8 mouse cellular contexts compared by ENCODE assay signal in the genomic region with DNA sequence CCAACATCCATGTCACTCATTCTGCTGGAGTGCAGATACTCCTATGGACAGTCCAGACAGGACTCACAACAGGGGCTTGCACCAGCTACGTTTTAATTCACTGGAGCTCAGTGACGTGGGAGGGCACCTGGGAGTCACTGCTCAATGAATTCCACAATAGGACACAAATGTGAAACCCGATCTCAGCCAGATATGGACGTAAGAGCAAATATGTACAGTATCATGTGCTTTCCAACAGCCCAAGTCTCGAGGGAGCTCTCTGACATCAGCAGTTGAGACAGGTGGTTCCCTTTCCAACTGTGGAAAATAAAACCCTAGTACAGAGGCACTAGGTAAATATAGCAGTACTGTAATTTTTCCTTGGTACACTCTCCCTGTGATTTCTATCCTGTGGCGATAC. TPM values are rescaled to one million over a fixed set of nuclear protein-coding genes. Genes with fewer than 3 reads are reported as not detected.
DNase-seq lines count a peak whose midpoint lies in the region; ATAC-seq and TF ChIP-seq lines count a peak whose summit lies in the region.

A gene (minus strand): TSS at position 68 of the 400 bp plus-strand sequence.

- no peaks in the 10 kb centered on the region for H3K36me3 ChIP-seq in kidney, embryonic 16.5 days (ENCODE audit: insufficient read depth, low read length)
- H3K36me3 ChIP-seq in embryonic facial prominence, embryonic 15.5 days = no peaks in the 10 kb centered on the region
- no peaks in the 10 kb centered on the region for H3K36me3 ChIP-seq in heart, postnatal 0 days (replicated peaks; ENCODE audit: control insufficient read depth, insufficient read depth, low read length)
- no peaks in the 10 kb centered on the region for H3K36me3 ChIP-seq in midbrain, embryonic 14.5 days (ENCODE audit: control insufficient read depth, insufficient read depth, low read length)

- H3K9ac ChIP-seq in kidney, embryonic 16.5 days (replicated peaks; ENCODE audit: low read length) = no peak within 1 kb of the TSS
- H3K9ac ChIP-seq in embryonic facial prominence, embryonic 15.5 days = no peak within 1 kb of the TSS
- peak within 1 kb of the TSS; percentile 40 for H3K9ac ChIP-seq in heart, postnatal 0 days (replicated peaks; ENCODE audit: low read depth, low read length)
- H3K9ac ChIP-seq in midbrain, embryonic 14.5 days (replicated peaks; ENCODE audit: low read length) = no peak within 1 kb of the TSS

- TF ChIP-seq CTCF in heart, postnatal 0 days (IDR thresholded peaks at IDR 0.05; ENCODE audit: low read depth) = no peak

- no peak within 1 kb of the TSS for H3K27ac ChIP-seq in kidney, embryonic 16.5 days (ENCODE audit: low read length)
- peak within 1 kb of the TSS; percentile 29; the same call in 1 of the 2 replicates for H3K27ac ChIP-seq in embryonic facial prominence, embryonic 15.5 days (replicated peaks)
- peak within 1 kb of the TSS; percentile 90 for H3K27ac ChIP-seq in heart, postnatal 0 days (ENCODE audit: low read depth)
- no peak within 1 kb of the TSS for H3K27ac ChIP-seq in midbrain, embryonic 14.5 days (replicated peaks; ENCODE audit: low read depth, low read length)

- no peaks in the 10 kb centered on the region for H3K9me3 ChIP-seq in kidney, embryonic 16.5 days (ENCODE audit: low read length)
- no peaks in the 10 kb centered on the region for H3K9me3 ChIP-seq in embryonic facial prominence, embryonic 15.5 days (replicated peaks)
- H3K9me3 ChIP-seq in heart, postnatal 0 days (replicated peaks; ENCODE audit: control insufficient read depth, low read length) = no peaks in the 10 kb centered on the region
- H3K9me3 ChIP-seq in midbrain, embryonic 14.5 days (ENCODE audit: control insufficient read depth, low read length) = no peaks in the 10 kb centered on the region

- H3K4me2 ChIP-seq in kidney, embryonic 16.5 days (replicated peaks; ENCODE audit: low read depth, low read length) = 0 out of 2 replicates have a peak within 1 kb of the TSS, but pooled peaks have one; percentile 1
- no peak within 1 kb of the TSS for H3K4me2 ChIP-seq in embryonic facial prominence, embryonic 15.5 days (replicated peaks)
- H3K4me2 ChIP-seq in heart, postnatal 0 days (ENCODE audit: low read depth, low read length) = peak within 1 kb of the TSS; percentile 51
- peak within 1 kb of the TSS; percentile 11 for H3K4me2 ChIP-seq in midbrain, embryonic 14.5 days (ENCODE audit: low read length)

- no peak within 1 kb of the TSS for H3K4me3 ChIP-seq in kidney, embryonic 16.5 days (ENCODE audit: low read length)
- no peak within 1 kb of the TSS for H3K4me3 ChIP-seq in embryonic facial prominence, embryonic 15.5 days (replicated peaks)
- peak within 1 kb of the TSS; percentile 19 for H3K4me3 ChIP-seq in heart, postnatal 0 days (ENCODE audit: low read depth, low read length)
- no peak within 1 kb of the TSS for H3K4me3 ChIP-seq in midbrain, embryonic 14.5 days (replicated peaks; ENCODE audit: low read depth, low read length)

- 24% methylated on average over 6 of the region's 6 CpGs for WGBS in kidney, embryonic 16.5 days
- whole genome bisulfite sequencing in embryonic facial prominence, embryonic 15.5 days = 28% methylated on average over 6 of the region's 6 CpGs
- 15% methylated on average over 6 of the region's 6 CpGs for WGBS in heart, postnatal 0 days
- 39% methylated on average over 6 of the region's 6 CpGs for WGBS in midbrain, embryonic 14.5 days

- no peak for TF ChIP-seq EP300 in heart, postnatal 0 days (IDR thresholded peaks at IDR 0.05; ENCODE audit: low read depth)

- peak; percentile 46; the same call in 1 of the 2 replicates for ATAC-seq in kidney, embryonic 16.5 days (ENCODE audit: low FRiP score, low TSS enrichment)
- no peak for ATAC-seq in embryonic facial prominence, embryonic 15.5 days (ENCODE audit: insufficient number of reproducible peaks, low FRiP score, low TSS enrichment, low read depth)
- ATAC-seq in heart, postnatal 0 days (ENCODE audit: insufficient read depth, low read depth) = peak; percentile 73
- ATAC-seq in midbrain, embryonic 14.5 days (ENCODE audit: low FRiP score, low TSS enrichment) = peak; percentile 58; the same call in 1 of the 2 replicates
- ATAC-seq in granulocyte monocyte progenitor cell, adult 5-6 weeks (replicated peaks; ENCODE audit: poor library complexity, severe bottlenecking) = no peak

- H3K4me1 ChIP-seq in kidney, embryonic 16.5 days (ENCODE audit: insufficient read depth, low read length) = peaks cover 5% of the 10 kb centered on the region
- H3K4me1 ChIP-seq in embryonic facial prominence, embryonic 15.5 days = peaks cover 10% of the 10 kb centered on the region; the same call in 1 of the 2 replicates
- peaks cover 11% of the 10 kb centered on the region for H3K4me1 ChIP-seq in heart, postnatal 0 days (ENCODE audit: control insufficient read depth, insufficient read depth)
- H3K4me1 ChIP-seq in midbrain, embryonic 14.5 days (ENCODE audit: control insufficient read depth, insufficient read depth, low read length) = peaks cover 9% of the 10 kb centered on the region

- H3K27me3 ChIP-seq in kidney, embryonic 16.5 days (ENCODE audit: insufficient read depth, low read length) = no peaks in the 10 kb centered on the region
- no peaks in the 10 kb centered on the region for H3K27me3 ChIP-seq in embryonic facial prominence, embryonic 15.5 days
- H3K27me3 ChIP-seq in heart, postnatal 0 days (ENCODE audit: control insufficient read depth, insufficient read depth, low read length) = no peaks in the 10 kb centered on the region
- H3K27me3 ChIP-seq in midbrain, embryonic 14.5 days (ENCODE audit: control insufficient read depth, insufficient read depth, low read length) = no peaks in the 10 kb centered on the region

- DNase-seq in kidney, postnatal 25 days = no peak
- DNase-seq in heart, postnatal 0 days (ENCODE audit: low spot score) = peak; percentile 69
- peak; percentile 48 for DNase-seq in midbrain, embryonic 14.5 days
- DNase-seq in urinary bladder, postnatal 10 days (ENCODE audit: low spot score) = no peak
- no peak for DNase-seq in frontal cortex, postnatal 36 days (ENCODE audit: low spot score in 2 of 2)

RNA-seq across cellular contexts. Expression of the gene that starts here (rescaled TPM):
- polyA plus RNA-seq in kidney, embryonic 16.5 days (2015; fragmentation: Nextera tagmentation; extraction: Ambion mirVana) = 24.5 and 27.4 TPM in 2 replicates
- 4.1 and 6.0 TPM in 2 replicates for polyA plus RNA-seq in embryonic facial prominence, embryonic 15.5 days (2015; fragmentation: Nextera tagmentation; extraction: Ambion mirVana)
- total RNA-seq in heart, postnatal 0 days (2014; rRNA removed; ENCODE audit: low replicate concordance) = 50.8 and 69.1 TPM in 2 replicates
- 51.8 and 61.4 TPM in 2 replicates for polyA plus RNA-seq in heart, postnatal 0 days (2015; fragmentation: Nextera tagmentation; extraction: Ambion mirVana)
- polyA plus RNA-seq in midbrain, embryonic 14.5 days (2014; fragmentation: Nextera tagmentation; extraction: Ambion mirVana) = 13.0 and 13.7 TPM in 2 replicates
- not detected in 2 replicates for total RNA-seq in granulocyte monocyte progenitor cell, adult 5-6 weeks (2014; fragmentation: Nextera tagmentation)
- not detected in 2 replicates for total RNA-seq in granulocyte monocyte progenitor cell, adult 5-6 weeks (2017)

Comparison
In these comparisons a context has a peak if more than half of its experiments do, and no peak if none do; other contexts are left out.
1. RNA of the gene that starts here (total RNA-seq): 50.8 to 69.1 TPM in heart, postnatal 0 days; not detected in granulocyte monocyte progenitor cell, adult 5-6 weeks; every median in the first group is over 10 times any median in the second.
2. ATAC-seq: peak in kidney, embryonic 16.5 days (single experiment), heart, postnatal 0 days (single experiment) and midbrain, embryonic 14.5 days (single experiment); none in embryonic facial prominence, embryonic 15.5 days (single experiment) and granulocyte monocyte progenitor cell, adult 5-6 weeks (single experiment).
3. H3K27ac ChIP-seq: peak in embryonic facial prominence, embryonic 15.5 days (single experiment) and heart, postnatal 0 days (single experiment); none in kidney, embryonic 16.5 days (single experiment) and midbrain, embryonic 14.5 days (single experiment).
4. DNase-seq: peak in heart, postnatal 0 days (single experiment) and midbrain, embryonic 14.5 days (single experiment); none in kidney, postnatal 25 days (0 of 2), urinary bladder, postnatal 10 days (single experiment) and frontal cortex, postnatal 36 days (0 of 2).